Mouse (Mus musculus) liver, postnatal 0 days (tissue): Measurements from ENCODE around the gene Hsdl1.

Source experiments
- CTCF ChIP-seq: sonication (generic); IDR thresholded peaks from 2 replicates; pipeline ENCODE4 v1.5.1; 2016; ENCODE audit warnings: antibody characterized with exemption, low read depth
- EP300 ChIP-seq: IDR thresholded peaks from 2 replicates; pipeline ENCODE4 v1.6.1; 2016; ENCODE audit warnings: antibody characterized with exemption, low read depth, mild to moderate bottlenecking

DNA sequence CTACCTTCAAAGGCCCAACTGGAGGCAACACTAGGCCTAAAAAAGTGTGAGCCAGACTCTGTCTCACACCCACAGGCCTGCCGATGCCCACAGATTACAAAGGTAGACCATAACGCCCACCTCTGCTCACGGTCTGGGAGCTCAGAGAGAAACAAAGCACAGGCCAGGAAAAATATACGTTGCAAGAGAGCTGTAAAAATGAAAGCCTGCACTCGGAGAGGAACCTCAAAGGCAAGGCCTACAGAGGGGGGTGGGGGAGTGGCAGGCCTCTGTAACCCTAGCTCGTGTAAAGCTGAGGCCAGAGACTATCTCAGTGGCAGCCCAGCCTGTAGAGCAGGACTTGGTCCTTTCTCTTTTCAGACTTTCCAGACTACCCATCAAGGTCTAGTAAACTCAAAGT is 29.8 kb downstream of the Hsdl1 start:
- TF ChIP-seq CTCF (no peak), EP300 (no peak)
